In the genomic region with DNA sequence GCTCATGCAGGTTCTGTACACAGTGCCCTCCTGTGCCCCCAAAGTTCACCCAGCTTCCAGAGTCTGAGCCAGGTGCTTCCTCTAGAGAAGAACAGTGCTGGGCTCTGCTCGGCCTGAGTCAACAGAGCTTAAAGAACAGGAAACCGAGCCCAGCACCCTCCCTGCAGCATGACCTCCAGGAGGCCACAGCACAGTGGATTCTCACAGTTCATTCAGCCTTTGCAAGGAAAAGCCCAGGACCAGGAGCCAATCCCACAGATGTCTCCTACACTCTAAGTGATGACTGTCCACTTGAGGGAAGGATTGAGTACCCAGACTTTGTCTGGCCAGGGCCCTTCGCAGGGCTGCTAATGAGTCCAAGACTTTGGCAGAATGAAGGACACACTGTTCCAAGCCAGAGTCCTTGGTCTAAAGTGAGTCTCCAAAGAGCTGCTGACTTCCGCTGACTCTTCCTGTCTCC, we compare ENCODE assay signal across 9 mouse cellular contexts.
DNase-seq lines count a peak whose midpoint lies in the region; ATAC-seq lines count a peak whose summit lies in the region.
"Had no signal": no experiment of that assay in that cellular context is flagged by ENCODE, and none has a peak within 500 bp of the region (broad histone marks: within the 10 kb centered on the region; RNA-seq: fewer than 3 reads in every experiment).

No protein-coding gene starts in this region.

- H3K9me3 ChIP-seq in forebrain, embryonic 15.5 days = no peaks in the 10 kb centered on the region
- no peaks in the 10 kb centered on the region for H3K9me3 ChIP-seq in forebrain, embryonic 13.5 days (replicated peaks)
- no peaks in the 10 kb centered on the region for H3K9me3 ChIP-seq in intestine, embryonic 16.5 days (ENCODE audit: control insufficient read depth, low read length)
- H3K9me3 ChIP-seq in liver, embryonic 15.5 days (replicated peaks) = no peaks in the 10 kb centered on the region
- H3K9me3 ChIP-seq in stomach, embryonic 16.5 days (replicated peaks; ENCODE audit: control insufficient read depth, low read length) = no peaks in the 10 kb centered on the region

- peaks cover 6% of the 10 kb centered on the region; the same call in 1 of the 2 replicates for H3K4me1 ChIP-seq in forebrain, embryonic 15.5 days
- H3K4me1 ChIP-seq in forebrain, embryonic 13.5 days = peaks cover 23% of the 10 kb centered on the region
- peaks cover 6% of the 10 kb centered on the region; the same call in 1 of the 2 replicates for H3K4me1 ChIP-seq in intestine, embryonic 16.5 days (ENCODE audit: control insufficient read depth, insufficient read depth, low read length)
- peaks cover 18% of the 10 kb centered on the region for H3K4me1 ChIP-seq in liver, embryonic 15.5 days (replicated peaks)
- H3K4me1 ChIP-seq in stomach, embryonic 16.5 days (ENCODE audit: control insufficient read depth, insufficient read depth, low read length) = peaks cover 17% of the 10 kb centered on the region

- H3K9ac ChIP-seq in forebrain, embryonic 15.5 days (replicated peaks) = no peak overlapping the region
- no peak overlapping the region for H3K9ac ChIP-seq in forebrain, embryonic 13.5 days
- H3K9ac ChIP-seq in intestine, embryonic 16.5 days (ENCODE audit: low read depth, low read length) = no peak overlapping the region
- no peak overlapping the region for H3K9ac ChIP-seq in liver, embryonic 15.5 days
- no peak overlapping the region for H3K9ac ChIP-seq in stomach, embryonic 16.5 days (ENCODE audit: low read length)

- WGBS in forebrain, embryonic 15.5 days = 73% methylated on average over 4 of the region's 4 CpGs
- 64% methylated on average over 4 of the region's 4 CpGs for WGBS in forebrain, embryonic 13.5 days
- 43% methylated on average over 4 of the region's 4 CpGs for WGBS in intestine, embryonic 16.5 days
- WGBS in liver, embryonic 15.5 days (ENCODE audit: insufficient replicate concordance) = 33% methylated on average over 4 of the region's 4 CpGs
- WGBS in stomach, embryonic 16.5 days = 38% methylated on average over 4 of the region's 4 CpGs

- no peak overlapping the region for H3K4me3 ChIP-seq in forebrain, embryonic 15.5 days
- H3K4me3 ChIP-seq in forebrain, embryonic 13.5 days = no peak overlapping the region
- H3K4me3 ChIP-seq in intestine, embryonic 16.5 days (ENCODE audit: low read length) = no peak overlapping the region
- no peak overlapping the region for H3K4me3 ChIP-seq in liver, embryonic 15.5 days (replicated peaks)
- H3K4me3 ChIP-seq in stomach, embryonic 16.5 days (replicated peaks; ENCODE audit: low read length) = no peak overlapping the region

- no peaks in the 10 kb centered on the region for H3K27me3 ChIP-seq in forebrain, embryonic 15.5 days
- no peaks in the 10 kb centered on the region for H3K27me3 ChIP-seq in forebrain, embryonic 13.5 days
- H3K27me3 ChIP-seq in intestine, embryonic 16.5 days (replicated peaks; ENCODE audit: control insufficient read depth, insufficient read depth, low read length) = no peaks in the 10 kb centered on the region
- no peaks in the 10 kb centered on the region for H3K27me3 ChIP-seq in liver, embryonic 15.5 days
- no peaks in the 10 kb centered on the region for H3K27me3 ChIP-seq in stomach, embryonic 16.5 days (ENCODE audit: control insufficient read depth, insufficient read depth, low read length)
- H3K27me3 ChIP-seq: CH12.LX had no signal

- 0 out of 2 replicates have a peak, but pooled peaks have one; percentile 27 for ATAC-seq in forebrain, embryonic 15.5 days (replicated peaks)
- no peak for ATAC-seq in forebrain, embryonic 13.5 days
- peak; percentile 59 for ATAC-seq in intestine, embryonic 16.5 days
- peak; percentile 47; the same call in 1 of the 2 replicates for ATAC-seq in liver, embryonic 15.5 days (ENCODE audit: insufficient read depth)
- peak; percentile 79; the same call in 1 of the 2 replicates for ATAC-seq in stomach, embryonic 16.5 days (ENCODE audit: insufficient read depth, low FRiP score)

- H3K27ac ChIP-seq in forebrain, embryonic 15.5 days (replicated peaks) = no peak overlapping the region; the same call in 1 of the 2 replicates
- no peak overlapping the region for H3K27ac ChIP-seq in forebrain, embryonic 13.5 days
- H3K27ac ChIP-seq in intestine, embryonic 16.5 days (ENCODE audit: low read length) = peak overlapping the region; percentile 12; the same call in 1 of the 2 replicates
- no peak overlapping the region for H3K27ac ChIP-seq in liver, embryonic 15.5 days (replicated peaks)
- peak overlapping the region; percentile 21 for H3K27ac ChIP-seq in stomach, embryonic 16.5 days (ENCODE audit: low read length)

- peak; percentile 47 for DNase-seq in Muller cell, postnatal 12 days (ENCODE audit: inconsistent ontology term)
- DNase-seq in heart, adult 11 months = peak; percentile 99
- DNase-seq in retina, embryonic 14.5 days (ENCODE audit: low spot score) = no peak

- no peak overlapping the region for H3K4me2 ChIP-seq in forebrain, embryonic 15.5 days (replicated peaks)
- H3K4me2 ChIP-seq in forebrain, embryonic 13.5 days = no peak overlapping the region
- no peak overlapping the region for H3K4me2 ChIP-seq in intestine, embryonic 16.5 days (ENCODE audit: low read depth, low read length)
- no peak overlapping the region for H3K4me2 ChIP-seq in liver, embryonic 15.5 days
- H3K4me2 ChIP-seq in stomach, embryonic 16.5 days (ENCODE audit: low read depth, low read length) = no peak overlapping the region

- H3K36me3 ChIP-seq in forebrain, embryonic 15.5 days = no peaks in the 10 kb centered on the region
- H3K36me3 ChIP-seq in forebrain, embryonic 13.5 days (ENCODE audit: poor library complexity, severe bottlenecking) = peaks cover 24% of the 10 kb centered on the region
- H3K36me3 ChIP-seq in intestine, embryonic 16.5 days (ENCODE audit: control insufficient read depth, insufficient read depth, low read length) = no peaks in the 10 kb centered on the region
- no peaks in the 10 kb centered on the region for H3K36me3 ChIP-seq in liver, embryonic 15.5 days (replicated peaks)
- H3K36me3 ChIP-seq in stomach, embryonic 16.5 days (ENCODE audit: control insufficient read depth, insufficient read depth, low read length) = no peaks in the 10 kb centered on the region

Comparison
In these comparisons a context has a peak if more than half of its experiments do, and no peak if none do; other contexts are left out.
1. H3K27ac ChIP-seq: peak in intestine, embryonic 16.5 days (single experiment) and stomach, embryonic 16.5 days (single experiment); none in forebrain, embryonic 15.5 days (single experiment), forebrain, embryonic 13.5 days (single experiment) and liver, embryonic 15.5 days (single experiment).